Mouse (Mus musculus) cerebellum, adult 11 months (tissue): ENCODE data around the gene Cep95.
"Not testable (repeated sequence)": the region's sequence is repeated elsewhere in the genome, so short reads cannot be mapped to it uniquely, and the experiment has no call there.

Experiments used
- DNase-seq: peaks from one replicate; pipeline ENCODE4 v3.0.0; 2022

Cep95 gene

GRCm38 (mm10) chr11:106777395-106777794, 11.7 kb upstream of the Cep95 start:
- no peak for DNase-seq

GRCm38 (mm10) chr11:106778132-106778531, 10.9 kb upstream of the Cep95 start:
- no peak for DNase-seq

- DNase-seq, result no peak
Measured at GRCm38 (mm10) chr11:106778589-106779387, 10.3 kb upstream of the Cep95 start.

- DNase-seq, result peak; percentile 84
Measured at GRCm38 (mm10) chr11:106779388-106780088, 9.5 kb upstream of the Cep95 start, which contains the start of gene Polg2. TSS of gene Polg2 (minus strand) at chr11:106779537.

GRCm38 (mm10) chr11:106780089-106780425, 9.0 kb upstream of the Cep95 start:
- DNase-seq, result no peak

- DNase-seq, result no peak
Measured at GRCm38 (mm10) chr11:106780590-106781220, 8.3 kb upstream of the Cep95 start.

- DNase-seq, result not testable (repeated sequence)
Measured at GRCm38 (mm10) chr11:106782271-106782670, 6.8 kb upstream of the Cep95 start.

GRCm38 (mm10) chr11:106782841-106783764, 5.9 kb upstream of the Cep95 start:
- DNase-seq, result no peak

GRCm38 (mm10) chr11:106784476-106784875, 4.6 kb upstream of the Cep95 start:
- no peak for DNase-seq

GRCm38 (mm10) chr11:106785043-106785442, 4.0 kb upstream of the Cep95 start:
- DNase-seq, result no peak

- DNase-seq, result peak; percentile 88
Measured at GRCm38 (mm10) chr11:106787131-106788025, 1.7 kb upstream of the Cep95 start.

- peak; percentile 99 for DNase-seq
Measured at GRCm38 (mm10) chr11:106788026-106788774, 852 bp upstream of the Cep95 start.

- no peak for DNase-seq
Measured at GRCm38 (mm10) chr11:106789649-106790048, 597 bp downstream of the Cep95 start.

GRCm38 (mm10) chr11:106793846-106794245, 4.8 kb downstream of the Cep95 start:
- DNase-seq, result no peak

- DNase-seq, result no peak
Measured at GRCm38 (mm10) chr11:106795679-106796078, 6.6 kb downstream of the Cep95 start.

- DNase-seq, result no peak
Measured at GRCm38 (mm10) chr11:106802069-106802627, 13.1 kb downstream of the Cep95 start.

GRCm38 (mm10) chr11:106807442-106807841, 18.4 kb downstream of the Cep95 start:
- not testable (repeated sequence) for DNase-seq

GRCm38 (mm10) chr11:106812410-106813136, 23.5 kb downstream of the Cep95 start:
- DNase-seq, result no peak

GRCm38 (mm10) chr11:106814601-106815320, 25.7 kb downstream of the Cep95 start:
- peak; percentile 90 for DNase-seq
